25 mouse cellular contexts compared by ENCODE assay signal in genomic region chr2:167748297-167748696, GRCm38 (mm10). TPM values are rescaled to one million over a fixed set of nuclear protein-coding genes. Genes with fewer than 3 reads are reported as not detected.
DNase-seq lines count a peak whose midpoint lies in the region; ATAC-seq and TF ChIP-seq lines count a peak whose summit lies in the region.
"Had no signal": no experiment of that assay in that cellular context is flagged by ENCODE, and none has a peak within 500 bp of the region (broad histone marks: within the 10 kb centered on the region; RNA-seq: fewer than 3 reads in every experiment).

No protein-coding gene starts in this region.

- no peak overlapping the region for H3K4me3 ChIP-seq in hindbrain, embryonic 10.5 days
- H3K4me3 ChIP-seq in hindbrain, postnatal 0 days (ENCODE audit: low read length), result no peak overlapping the region
- peak overlapping the region; percentile 59; the same call in 1 of the 2 replicates for H3K4me3 ChIP-seq in G1E (ENCODE audit: low read depth, low read length)
- H3K4me3 ChIP-seq in embryonic facial prominence, embryonic 15.5 days (replicated peaks), result no peak overlapping the region
- H3K4me3 ChIP-seq in stomach, postnatal 0 days (ENCODE audit: low read depth, low read length), result no peak overlapping the region
- H3K4me3 ChIP-seq: embryonic facial prominence, embryonic 12.5 days; heart, embryonic 13.5 days; hindbrain, embryonic 12.5 days; midbrain, embryonic 10.5 days; myocyte; neural tube, embryonic 13.5 days had no signal

- 91% methylated on average over 6 of the region's 6 CpGs for WGBS in hindbrain, embryonic 10.5 days
- WGBS in hindbrain, postnatal 0 days, result 92% methylated on average over 6 of the region's 6 CpGs
- WGBS in embryonic facial prominence, embryonic 15.5 days, result 89% methylated on average over 6 of the region's 6 CpGs
- WGBS in stomach, postnatal 0 days, result 85% methylated on average over 6 of the region's 6 CpGs

- H3K27me3 ChIP-seq in hindbrain, embryonic 10.5 days (ENCODE audit: insufficient read depth, poor library complexity, severe bottlenecking), result 0 out of 2 replicates have a peak, but pooled peaks cover 9% of the 10 kb centered on the region
- no peaks in the 10 kb centered on the region for H3K27me3 ChIP-seq in hindbrain, postnatal 0 days (ENCODE audit: insufficient read depth, low read length)
- peaks cover 35% of the 10 kb centered on the region for H3K27me3 ChIP-seq in G1E (ENCODE audit: insufficient read depth, low read length)
- no peaks in the 10 kb centered on the region for H3K27me3 ChIP-seq in embryonic facial prominence, embryonic 15.5 days
- H3K27me3 ChIP-seq in stomach, postnatal 0 days (ENCODE audit: control insufficient read depth, insufficient read depth, low read length), result no peaks in the 10 kb centered on the region
- H3K27me3 ChIP-seq: embryonic facial prominence, embryonic 12.5 days; hindbrain, embryonic 12.5 days; neural tube, embryonic 13.5 days had no signal

- H3K9ac ChIP-seq in hindbrain, postnatal 0 days (replicated peaks; ENCODE audit: low read length), result no peak overlapping the region
- H3K9ac ChIP-seq in embryonic facial prominence, embryonic 15.5 days, result no peak overlapping the region
- peak overlapping the region; percentile 24; the same call in 1 of the 2 replicates for H3K9ac ChIP-seq in stomach, postnatal 0 days (ENCODE audit: low read length)
- H3K9ac ChIP-seq: embryonic facial prominence, embryonic 12.5 days; hindbrain, embryonic 12.5 days; neural tube, embryonic 13.5 days had no signal

- H3K4me1 ChIP-seq in hindbrain, embryonic 10.5 days (replicated peaks), result peaks cover 49% of the 10 kb centered on the region
- H3K4me1 ChIP-seq in hindbrain, postnatal 0 days (ENCODE audit: insufficient read depth, low read length), result 0 out of 2 replicates have a peak, but pooled peaks cover 13% of the 10 kb centered on the region
- peaks cover 65% of the 10 kb centered on the region for H3K4me1 ChIP-seq in G1E (ENCODE audit: insufficient read depth, low read depth, low read length)
- H3K4me1 ChIP-seq in embryonic facial prominence, embryonic 15.5 days, result peaks cover 43% of the 10 kb centered on the region
- peaks cover 7% of the 10 kb centered on the region for H3K4me1 ChIP-seq in stomach, postnatal 0 days (replicated peaks; ENCODE audit: control insufficient read depth, insufficient read depth)

- H3K4me2 ChIP-seq in hindbrain, postnatal 0 days (ENCODE audit: low read depth, low read length), result no peak overlapping the region
- H3K4me2 ChIP-seq in embryonic facial prominence, embryonic 15.5 days (replicated peaks), result no peak overlapping the region
- no peak overlapping the region for H3K4me2 ChIP-seq in stomach, postnatal 0 days (replicated peaks; ENCODE audit: low read depth)
- H3K4me2 ChIP-seq: embryonic facial prominence, embryonic 12.5 days; heart, embryonic 13.5 days; hindbrain, embryonic 12.5 days; neural tube, embryonic 13.5 days had no signal

- no peak for TF ChIP-seq EP300 in stomach, postnatal 0 days (optimal IDR thresholded peaks at IDR 0.05)

- no peaks in the 10 kb centered on the region for H3K36me3 ChIP-seq in hindbrain, embryonic 10.5 days
- H3K36me3 ChIP-seq in hindbrain, postnatal 0 days (ENCODE audit: insufficient read depth, low read length), result no peaks in the 10 kb centered on the region
- H3K36me3 ChIP-seq in G1E (replicated peaks), result no peaks in the 10 kb centered on the region
- no peaks in the 10 kb centered on the region for H3K36me3 ChIP-seq in embryonic facial prominence, embryonic 15.5 days
- H3K36me3 ChIP-seq in stomach, postnatal 0 days (ENCODE audit: control insufficient read depth, insufficient read depth, low read length), result no peaks in the 10 kb centered on the region
- H3K36me3 ChIP-seq: embryonic facial prominence, embryonic 12.5 days; heart, embryonic 13.5 days; hindbrain, embryonic 12.5 days; midbrain, embryonic 10.5 days; neural tube, embryonic 13.5 days had no signal

- H3K9me3 ChIP-seq in hindbrain, embryonic 10.5 days, result no peaks in the 10 kb centered on the region
- H3K9me3 ChIP-seq in hindbrain, postnatal 0 days (ENCODE audit: low read length), result no peaks in the 10 kb centered on the region
- H3K9me3 ChIP-seq in G1E (replicated peaks), result no peaks in the 10 kb centered on the region
- no peaks in the 10 kb centered on the region for H3K9me3 ChIP-seq in embryonic facial prominence, embryonic 15.5 days (replicated peaks)
- H3K9me3 ChIP-seq in stomach, postnatal 0 days (ENCODE audit: control insufficient read depth, low read length), result no peaks in the 10 kb centered on the region
- H3K9me3 ChIP-seq: embryonic facial prominence, embryonic 12.5 days; heart, embryonic 13.5 days; hindbrain, embryonic 12.5 days; midbrain, embryonic 10.5 days; neural tube, embryonic 13.5 days had no signal

- TF ChIP-seq CTCF in hindbrain, postnatal 0 days (IDR thresholded peaks at IDR 0.05; ENCODE audit: low read depth), result no peak
- no peak for TF ChIP-seq CTCF in G1E (IDR thresholded peaks at IDR 0.05; ENCODE audit: low read depth, low read length)
- TF ChIP-seq CTCF in stomach, postnatal 0 days (IDR thresholded peaks at IDR 0.05; ENCODE audit: low read depth), result no peak

- peak overlapping the region; percentile 78; the same call in 1 of the 2 replicates for H3K27ac ChIP-seq in hindbrain, embryonic 10.5 days
- no peak overlapping the region for H3K27ac ChIP-seq in hindbrain, postnatal 0 days
- H3K27ac ChIP-seq in embryonic facial prominence, embryonic 15.5 days (replicated peaks), result 0 out of 2 replicates have a peak overlapping the region, but pooled peaks have one; percentile 68
- H3K27ac ChIP-seq in stomach, postnatal 0 days (replicated peaks), result no peak overlapping the region
- H3K27ac ChIP-seq: embryonic facial prominence, embryonic 12.5 days; heart, embryonic 13.5 days; hindbrain, embryonic 12.5 days; neural tube, embryonic 13.5 days had no signal

- DNase-seq in hindbrain, embryonic 10.5 days (ENCODE audit: low spot score), result no peak
- no peak for DNase-seq in hindbrain, postnatal 0 days (ENCODE audit: low spot score)
- DNase-seq in G1E (ENCODE audit: low spot score), result no peak
- DNase-seq in stomach, postnatal 0 days (ENCODE audit: low spot score), result no peak
- no peak for DNase-seq in right cerebral cortex, adult 18-20 months
- DNase-seq in urinary bladder, postnatal 14 days (ENCODE audit: low spot score), result no peak
- DNase-seq: adrenal gland, postnatal 10 days; cerebellum, postnatal 10 days; gastrocnemius, postnatal 14 days; heart, adult 11 months; heart, postnatal 14 days; kidney, adult 8-10 months; kidney, postnatal 10 days; lung, adult 18-20 months; lung, postnatal 10 days; thymus, postnatal 25 days had no signal

- ATAC-seq in hindbrain, postnatal 0 days, result no peak
- no peak for ATAC-seq in G1E (ENCODE audit: extremely low read depth, insufficient number of reproducible peaks, low FRiP score, poor library complexity, severe bottlenecking)
- no peak for ATAC-seq in embryonic facial prominence, embryonic 15.5 days (ENCODE audit: insufficient number of reproducible peaks, low FRiP score, low TSS enrichment, low read depth)
- ATAC-seq in stomach, postnatal 0 days (ENCODE audit: low FRiP score, low TSS enrichment), result no peak
- ATAC-seq: forebrain, embryonic 16.5 days; midbrain, embryonic 16.5 days had no signal

RNA-seq across cellular contexts. Expression of gene Tmem189, which starts 58.7 kb away (rescaled TPM):
- 41.2 and 43.8 TPM in 2 replicates for polyA plus RNA-seq in hindbrain, embryonic 10.5 days (2016; fragmentation: Nextera tagmentation; extraction: Ambion mirVana)
- 70.0 and 79.9 TPM in 2 replicates for total RNA-seq in hindbrain, postnatal 0 days (2014; rRNA removed)
- polyA plus RNA-seq in hindbrain, postnatal 0 days (2015; fragmentation: Nextera tagmentation; extraction: Ambion mirVana), result 41.4 and 42.0 TPM in 2 replicates
- total RNA-seq in G1E (2014; fragmentation: Nextera tagmentation) (14.1 and 20.1 TPM in 2 replicates), G1E (2017) (17.5 and 18.3 TPM in 2 replicates)
- polyA plus RNA-seq in G1E (2012), result 36.9 and 38.8 TPM in 2 replicates
- polyA plus RNA-seq in embryonic facial prominence, embryonic 15.5 days (2015; fragmentation: Nextera tagmentation; extraction: Ambion mirVana), result 43.7 and 44.3 TPM in 2 replicates
- polyA plus RNA-seq in stomach, postnatal 0 days (2015; fragmentation: Nextera tagmentation; extraction: Ambion mirVana), result 74.6 and 85.7 TPM in 2 replicates

RNA-seq across cellular contexts. Expression of gene Cebpb, which starts 59.6 kb away (rescaled TPM):
- polyA plus RNA-seq in hindbrain, embryonic 10.5 days (2016; fragmentation: Nextera tagmentation; extraction: Ambion mirVana), result 1.1 and 1.5 TPM in 2 replicates
- total RNA-seq in hindbrain, postnatal 0 days (2014; rRNA removed), result 8.1 and 8.7 TPM in 2 replicates
- 5.2 and 5.7 TPM in 2 replicates for polyA plus RNA-seq in hindbrain, postnatal 0 days (2015; fragmentation: Nextera tagmentation; extraction: Ambion mirVana)
- total RNA-seq in G1E (2014; fragmentation: Nextera tagmentation) (10.5 and 12.5 TPM in 2 replicates), G1E (2017) (12.9 and 33.6 TPM in 2 replicates)
- 61.6 and 87.9 TPM in 2 replicates for polyA plus RNA-seq in G1E (2012)
- 41.9 and 42.0 TPM in 2 replicates for polyA plus RNA-seq in embryonic facial prominence, embryonic 15.5 days (2015; fragmentation: Nextera tagmentation; extraction: Ambion mirVana)
- polyA plus RNA-seq in stomach, postnatal 0 days (2015; fragmentation: Nextera tagmentation; extraction: Ambion mirVana), result 55.0 and 60.2 TPM in 2 replicates

Comparison
In these comparisons a context has a peak if more than half of its experiments do, and no peak if none do; other contexts are left out.
1. H3K27ac ChIP-seq: peak in hindbrain, embryonic 10.5 days (single experiment) and embryonic facial prominence, embryonic 15.5 days (single experiment); none in hindbrain, postnatal 0 days (single experiment) and stomach, postnatal 0 days (single experiment).